Mouse (Mus musculus) kidney, adult 2 months (tissue): ENCODE results near the gene Acvr1c.

ENCODE experiments used
- CTCF ChIP-seq: fragments of 200-500 bp; conservative IDR thresholded peaks from 2 replicates; pipeline ENCODE4 v1.5.1; 2011; ENCODE audit warnings: low read depth, mild to moderate bottlenecking, control low read depth, low read length, moderate library complexity, mixed read lengths; ENCODE audit not compliant: insufficient read depth, insufficient read length
- POLR2A ChIP-seq: fragments of 200-500 bp; IDR thresholded peaks from one replicate; pipeline ENCODE4 v1.6.1; 2011; ENCODE audit warnings: low read depth, low read length, control low read depth

DNA sequence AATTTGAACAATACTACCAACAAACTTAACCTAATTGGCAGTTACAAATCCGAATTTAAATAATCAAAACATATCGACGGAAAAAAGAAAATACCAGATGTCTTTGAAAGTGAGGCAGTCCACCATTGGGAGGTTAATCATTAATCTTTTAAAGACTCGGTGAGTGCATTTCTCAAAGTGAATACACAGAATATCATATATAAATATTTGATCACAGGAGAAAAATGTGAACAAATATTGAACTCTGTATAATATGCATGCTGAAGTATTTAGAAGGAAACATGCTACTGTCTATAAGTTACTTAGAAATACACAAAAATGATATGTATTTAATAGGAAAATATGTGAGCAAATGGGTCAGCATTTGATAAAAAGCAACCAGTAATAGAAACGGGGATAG is 21.0 kb downstream of the Acvr1c start:
- TF ChIP-seq CTCF = no peak
- TF ChIP-seq POLR2A = no peak
